Mouse (Mus musculus) NIH3T3 (cell line): Measurements from ENCODE around the gene Eef1a1.

Source experiments
- DNase-seq: peaks from one replicate; pipeline ENCODE4 v3.0.0-alpha.2; 2012; ENCODE audit warnings: low read depth

Eef1a1 gene

GRCm38 (mm10) chr9:78477021-78477551 is 11.9 kb downstream of the Eef1a1 start:
- peak; percentile 69 for DNase-seq

GRCm38 (mm10) chr9:78476531-78477020 is 12.4 kb downstream of the Eef1a1 start:
- DNase-seq: peak; percentile 42

- peak; percentile 15 for DNase-seq
Observed at GRCm38 (mm10) chr9:78475873-78476272, 13.1 kb downstream of the Eef1a1 start.

- no peak for DNase-seq
Observed at GRCm38 (mm10) chr9:78475383-78475780, 13.6 kb downstream of the Eef1a1 start.

GRCm38 (mm10) chr9:78474771-78475382 is 14.1 kb downstream of the Eef1a1 start:
- DNase-seq: no peak

GRCm38 (mm10) chr9:78474270-78474669 is 14.7 kb downstream of the Eef1a1 start:
- no peak for DNase-seq

GRCm38 (mm10) chr9:78473588-78473987 is 15.4 kb downstream of the Eef1a1 start:
- no peak for DNase-seq

GRCm38 (mm10) chr9:78465725-78466124 is 23.2 kb downstream of the Eef1a1 start:
- DNase-seq: no peak

- DNase-seq: no peak
Observed at GRCm38 (mm10) chr9:78463337-78463736, 25.6 kb downstream of the Eef1a1 start.

GRCm38 (mm10) chr9:78457026-78457425 is 31.9 kb downstream of the Eef1a1 start:
- DNase-seq: no peak

- DNase-seq: no peak
Observed at GRCm38 (mm10) chr9:78451382-78451781, 37.6 kb downstream of the Eef1a1 start.

- DNase-seq: no peak
Observed at GRCm38 (mm10) chr9:78450404-78450803, 38.5 kb downstream of the Eef1a1 start.

- peak; percentile 97 for DNase-seq
Observed at GRCm38 (mm10) chr9:78447973-78448873, 40.7 kb downstream of the Eef1a1 start, which contains the start of the genes Mto1 and Gm17324. Gene Mto1, plus strand, starts transcription at chr9:78448208. Gene Gm17324, minus strand, starts transcription at chr9:78448786.

GRCm38 (mm10) chr9:78447606-78447972 is 41.4 kb downstream of the Eef1a1 start:
- no peak for DNase-seq

GRCm38 (mm10) chr9:78442579-78443392 is 46.2 kb downstream of the Eef1a1 start, which contains the start of gene Cgas:
Gene Cgas, minus strand, starts transcription at chr9:78443237.
- peak; percentile 83 for DNase-seq

- DNase-seq: no peak
Observed at GRCm38 (mm10) chr9:78442237-78442578, 46.7 kb downstream of the Eef1a1 start.

- DNase-seq: no peak
Observed at GRCm38 (mm10) chr9:78439426-78439825, 49.5 kb downstream of the Eef1a1 start.

GRCm38 (mm10) chr9:78432471-78432870 is 56.5 kb downstream of the Eef1a1 start:
- no peak for DNase-seq

- no peak for DNase-seq
Observed at GRCm38 (mm10) chr9:78430486-78430885, 58.5 kb downstream of the Eef1a1 start.

- DNase-seq: no peak
Observed at GRCm38 (mm10) chr9:78429551-78429950, 59.4 kb downstream of the Eef1a1 start.

GRCm38 (mm10) chr9:78428870-78429432 is 60.0 kb downstream of the Eef1a1 start:
- DNase-seq: no peak
